Mouse (Mus musculus) left cerebral cortex, adult 18-20 months (tissue): ENCODE data around the gene Sowaha. TPM values are rescaled to one million over a fixed set of nuclear protein-coding genes. Genes with fewer than 3 reads are reported as not detected.

Experiments used
- DNase-seq, 2 experiments: peaks; one replicate each; pipeline ENCODE4 v3.0.0; 2021 to 2022; ENCODE audit warnings: low spot score in 2 of 2, mixed read lengths in 1 of 2
- total RNA-seq, 2 experiments: library from RNA; stranded (reverse); gene quantifications; 2 replicates each; pipeline ENCODE4 v1.2.3; 2021

The Sowaha gene
- total RNA-seq, 2 experiments from 2014 or later: 61.7 to 78.5 TPM

- DNase-seq: peak in 1 of 2 experiments; percentile 45
Observed at GRCm38 (mm10) chr11:53478383-53479170, 1.5 kb downstream of the Sowaha start.

- DNase-seq: no peak
Observed at GRCm38 (mm10) chr11:53477833-53478232, 2.2 kb downstream of the Sowaha start.

- DNase-seq: peak in 1 of 2 experiments; percentile 18
Observed at GRCm38 (mm10) chr11:53475620-53476019, 4.5 kb downstream of the Sowaha start.

- DNase-seq: no peak
Observed at GRCm38 (mm10) chr11:53472709-53473108, 7.4 kb downstream of the Sowaha start.

GRCm38 (mm10) chr11:53469968-53470695 lies 9.9 kb downstream of the Sowaha start, which contains the start of gene Gm9837:
Gene Gm9837 (minus strand): TSS chr11:53470479.
- DNase-seq: peak; percentile 93 to 97

GRCm38 (mm10) chr11:53469294-53469967 lies 10.6 kb downstream of the Sowaha start:
- DNase-seq: peak in 1 of 2 experiments; percentile 57

- peak; percentile 86 to 89 for DNase-seq
Observed at GRCm38 (mm10) chr11:53466231-53466971, 13.7 kb downstream of the Sowaha start.

GRCm38 (mm10) chr11:53463551-53464424 lies 16.3 kb downstream of the Sowaha start:
- DNase-seq: peak; percentile 69 to 77

GRCm38 (mm10) chr11:53461727-53462126 lies 18.3 kb downstream of the Sowaha start:
- no peak for DNase-seq

GRCm38 (mm10) chr11:53460192-53460591 lies 19.9 kb downstream of the Sowaha start:
- DNase-seq: no peak

GRCm38 (mm10) chr11:53458996-53459395 lies 21.1 kb downstream of the Sowaha start:
- DNase-seq: no peak

- DNase-seq: no peak
Observed at GRCm38 (mm10) chr11:53457372-53457954, 22.6 kb downstream of the Sowaha start.

GRCm38 (mm10) chr11:53456474-53457371 lies 23.4 kb downstream of the Sowaha start, which contains the start of the genes Gm10447 and Shroom1:
Gene Gm10447 (minus strand): TSS chr11:53457110.
Gene Shroom1 (plus strand): TSS chr11:53457205.
- DNase-seq: peak in 1 of 2 experiments; percentile 50

- no peak for DNase-seq
Observed at GRCm38 (mm10) chr11:53453031-53453430, 27.0 kb downstream of the Sowaha start.

GRCm38 (mm10) chr11:53452396-53452795 lies 27.7 kb downstream of the Sowaha start:
- no peak for DNase-seq

- no peak for DNase-seq
Observed at GRCm38 (mm10) chr11:53451361-53451760, 28.7 kb downstream of the Sowaha start.

GRCm38 (mm10) chr11:53450070-53450705 lies 29.9 kb downstream of the Sowaha start:
- DNase-seq: no peak

GRCm38 (mm10) chr11:53448529-53448928 lies 31.5 kb downstream of the Sowaha start:
- no peak for DNase-seq
